Mouse (Mus musculus) B cell, adult 2 months (primary cell): Measurements from ENCODE around the gene Clk2.

Experiments
- DNase-seq, 2 experiments: peaks; one replicate each; pipeline ENCODE4 v3.0.0; 2022

Clk2 gene

GRCm38 (mm10) chr3:89225918-89226317 lies 61.3 kb downstream of the Clk2 start:
- DNase-seq = no peak

- no peak for DNase-seq
Measured at GRCm38 (mm10) chr3:89226361-89226760, 61.8 kb downstream of the Clk2 start.
